Comparison of ENCODE assay signal across 26 mouse cellular contexts in genomic region chr4:100637597-100637996, GRCm38 (mm10).
"Had no signal": no experiment of that assay in that cellular context is flagged by ENCODE, and none has a peak within 500 bp of the region (broad histone marks: within the 10 kb centered on the region; RNA-seq: fewer than 3 reads in every experiment).

No protein-coding gene starts in this region.

- ATAC-seq: inflammation-experienced regulatory T-cells, adult 6 months; intestine, embryonic 15.5 days; intestine, postnatal 0 days had no signal

- H3K27me3 ChIP-seq: heart, embryonic 12.5 days; hindbrain, embryonic 12.5 days; hindbrain, embryonic 15.5 days; intestine, embryonic 15.5 days; limb, embryonic 12.5 days; liver, embryonic 13.5 days had no signal

- H3K4me2 ChIP-seq: heart, embryonic 12.5 days; hindbrain, embryonic 12.5 days; hindbrain, embryonic 15.5 days; intestine, embryonic 15.5 days; limb, embryonic 12.5 days; liver, embryonic 11.5 days; liver, embryonic 13.5 days had no signal

- H3K4me3 ChIP-seq: gastrocnemius, adult 2 months; heart, embryonic 10.5 days; heart, embryonic 12.5 days; hindbrain, embryonic 10.5 days; hindbrain, embryonic 12.5 days; hindbrain, embryonic 15.5 days; intestine, embryonic 15.5 days; layer of hippocampus, adult 2 months; left cerebral cortex, adult 2 months; limb, embryonic 10.5 days; limb, embryonic 12.5 days; liver, embryonic 13.5 days had no signal

- H3K36me3 ChIP-seq: heart, embryonic 10.5 days; heart, embryonic 12.5 days; hindbrain, embryonic 10.5 days; hindbrain, embryonic 12.5 days; hindbrain, embryonic 15.5 days; intestine, embryonic 15.5 days; limb, embryonic 10.5 days; limb, embryonic 12.5 days; liver, embryonic 13.5 days had no signal

- H3K9me3 ChIP-seq: heart, embryonic 10.5 days; hindbrain, embryonic 10.5 days; hindbrain, embryonic 12.5 days; hindbrain, embryonic 15.5 days; intestine, embryonic 15.5 days; limb, embryonic 10.5 days; limb, embryonic 12.5 days; liver, embryonic 13.5 days had no signal

- H3K4me1 ChIP-seq: heart, embryonic 10.5 days; heart, embryonic 12.5 days; hindbrain, embryonic 15.5 days; intestine, embryonic 15.5 days; limb, embryonic 10.5 days; limb, embryonic 12.5 days; liver, embryonic 13.5 days had no signal

- DNase-seq: gastrocnemius, adult 2 months; gastrocnemius, postnatal 10 days; gastrocnemius, postnatal 25 days; heart, adult 18-20 months; heart, postnatal 10 days; heart, postnatal 4 days; kidney, adult 18-20 months; kidney, adult 8-10 months; kidney, postnatal 10 days; kidney, postnatal 25 days; kidney, postnatal 4 days; liver; liver, embryonic 13.5 days had no signal

- H3K9ac ChIP-seq: heart, embryonic 12.5 days; hindbrain, embryonic 12.5 days; hindbrain, embryonic 15.5 days; intestine, embryonic 15.5 days; limb, embryonic 12.5 days; liver, embryonic 13.5 days had no signal

- H3K27ac ChIP-seq: gastrocnemius, adult 2 months; heart, embryonic 10.5 days; hindbrain, embryonic 10.5 days; hindbrain, embryonic 12.5 days; hindbrain, embryonic 15.5 days; intestine, embryonic 15.5 days; layer of hippocampus, adult 2 months; left cerebral cortex, adult 2 months; limb, embryonic 10.5 days; limb, embryonic 12.5 days; liver, embryonic 13.5 days had no signal
